Mouse (Mus musculus) MEL (cell line): Measurements from ENCODE around the gene Aldh16a1. TPM values are rescaled to one million over a fixed set of nuclear protein-coding genes. Genes with fewer than 3 reads are reported as not detected.

ENCODE experiments used
- DNase-seq: peaks from one replicate; pipeline ENCODE4 v3.0.0; 2011; ENCODE audit warnings: low read depth, low spot score
- H3K27ac ChIP-seq: 2 replicates; pipeline ENCODE4 v1.5.1; 2012; ENCODE audit warnings: low read depth, mild to moderate bottlenecking, control low read depth, low read length, moderate library complexity; ENCODE audit not compliant: control insufficient read depth
- H3K27me3 ChIP-seq, 2 experiments: fragments of 150-350 bp in 1 of 2; sonication (generic) in 1 of 2; 2 replicates each; pipeline ENCODE4 v1.6.1; 2012; ENCODE audit warnings: low read length in 2 of 2, mild to moderate bottlenecking in 2 of 2, improper control_type of control experiment in 1 of 2, moderate library complexity in 1 of 2; ENCODE audit not compliant: insufficient read depth in 2 of 2, control insufficient read depth in 1 of 2
- H3K36me3 ChIP-seq, 2 experiments: 2 replicates each; pipeline ENCODE4 v1.6.1; 2012 to 2014; ENCODE audit warnings: low read length in 2 of 2, improper control_type of control experiment in 1 of 2, inconsistent platforms in 1 of 2, mild to moderate bottlenecking in 1 of 2; ENCODE audit not compliant: insufficient read depth in 2 of 2, control insufficient read depth in 1 of 2
- H3K4me1 ChIP-seq, 2 experiments: fragments of 150-350 bp in 1 of 2; sonication (generic) in 1 of 2; 2 replicates each; pipeline ENCODE4 v1.6.1; 2012; ENCODE audit warnings: low read length in 2 of 2, improper control_type of control experiment in 1 of 2, mild to moderate bottlenecking in 1 of 2; ENCODE audit not compliant: insufficient read depth in 2 of 2, control insufficient read depth in 1 of 2
- H3K4me3 ChIP-seq, 2 experiments: fragments of 150-350 bp in 1 of 2; sonication (generic) in 1 of 2; 2 replicates each; pipeline ENCODE4 v1.5.1; 2012; ENCODE audit warnings: low read depth in 2 of 2, low read length in 2 of 2, mild to moderate bottlenecking in 2 of 2, moderate library complexity in 2 of 2, control low read depth in 1 of 2, improper control_type of control experiment in 1 of 2; ENCODE audit not compliant: control insufficient read depth in 1 of 2, insufficient read depth in 1 of 2
- H3K79me2 ChIP-seq: 2 replicates; pipeline ENCODE4 v1.6.1; 2012; ENCODE audit warnings: mild to moderate bottlenecking, low read length, moderate library complexity; ENCODE audit not compliant: control insufficient read depth, poor library complexity, insufficient read depth
- H3K9ac ChIP-seq: 2 replicates; pipeline ENCODE4 v1.6.1; 2012; ENCODE audit warnings: low read depth, mild to moderate bottlenecking, control low read depth, low read length, moderate library complexity; ENCODE audit not compliant: control insufficient read depth, poor library complexity, severe bottlenecking
- H3K9me3 ChIP-seq: fragments of 150-350 bp; sonication (generic); replicated peaks from 2 replicates; pipeline ENCODE4 v1.6.1; 2012; ENCODE audit warnings: mild to moderate bottlenecking, low read length, improper control_type of control experiment, moderate library complexity; ENCODE audit not compliant: insufficient read depth
- BHLHE40 ChIP-seq: IDR thresholded peaks from 2 replicates; pipeline ENCODE4 v1.6.1; 2012; ENCODE audit warnings: low read depth, mild to moderate bottlenecking, inconsistent platforms, low read length, improper control_type of control experiment, borderline replicate concordance
- CHD1 ChIP-seq: IDR thresholded peaks from 2 replicates; pipeline ENCODE4 v1.6.1; 2012; ENCODE audit warnings: low read depth, mild to moderate bottlenecking, inconsistent platforms, low read length, improper control_type of control experiment
- CTCF ChIP-seq, 3 experiments: IDR thresholded peaks in 2 of 3; conservative IDR thresholded peaks in 1 of 3; 2 replicates each; pipeline ENCODE4 v1.5.1; 2011 to 2012; ENCODE audit warnings: low read length in 3 of 3, low read depth in 2 of 3, mild to moderate bottlenecking in 2 of 3, improper control_type of control experiment in 1 of 3, inconsistent platforms in 1 of 3, mixed read lengths in 1 of 3, moderate library complexity in 1 of 3; ENCODE audit not compliant: control insufficient read depth in 1 of 3, insufficient read depth in 1 of 3, poor library complexity in 1 of 3, severe bottlenecking in 1 of 3
- E2F4 ChIP-seq: IDR thresholded peaks from 2 replicates; pipeline ENCODE4 v1.6.1; 2011; ENCODE audit warnings: low read depth, low read length, improper control_type of control experiment, borderline replicate concordance
- EP300 ChIP-seq, 2 experiments: IDR thresholded peaks; 2 replicates each; pipeline ENCODE4 v1.6.1; 2011; ENCODE audit warnings: improper control_type of control experiment in 2 of 2, low read length in 2 of 2, low read depth in 1 of 2, mild to moderate bottlenecking in 1 of 2
- ETS1 ChIP-seq: IDR thresholded peaks from 2 replicates; pipeline ENCODE4 v1.6.1; 2012; ENCODE audit warnings: low read depth, mild to moderate bottlenecking, inconsistent platforms, low read length, improper control_type of control experiment, moderate library complexity
- GABPA ChIP-seq: IDR thresholded peaks from 2 replicates; pipeline ENCODE4 v1.6.1; 2012; ENCODE audit warnings: low read depth, mild to moderate bottlenecking, inconsistent platforms, low read length, improper control_type of control experiment, moderate library complexity
- GATA1 ChIP-seq: IDR thresholded peaks from 2 replicates; pipeline ENCODE4 v1.6.1; 2011; ENCODE audit warnings: low read depth, low read length, improper control_type of control experiment
- HCFC1 ChIP-seq: IDR thresholded peaks from 2 replicates; pipeline ENCODE4 v1.6.1; 2012; ENCODE audit warnings: low read depth, mild to moderate bottlenecking, inconsistent platforms, low read length, improper control_type of control experiment, moderate library complexity
- JUND ChIP-seq: IDR thresholded peaks from 2 replicates; pipeline ENCODE4 v1.6.1; 2011; ENCODE audit warnings: low read depth, mild to moderate bottlenecking, improper control_type of control experiment, low read length
- KAT2A ChIP-seq: conservative IDR thresholded peaks from 2 replicates; pipeline ENCODE4 v1.6.1; 2012; ENCODE audit warnings: low read depth, low read length, improper control_type of control experiment, inconsistent platforms
- MAFK ChIP-seq: IDR thresholded peaks from 2 replicates; pipeline ENCODE4 v1.6.1; 2011; ENCODE audit warnings: low read depth, mild to moderate bottlenecking, low read length, improper control_type of control experiment, borderline replicate concordance
- MAX ChIP-seq: IDR thresholded peaks from 2 replicates; pipeline ENCODE4 v1.6.1; 2011; ENCODE audit warnings: low read length, improper control_type of control experiment
- MAZ ChIP-seq: IDR thresholded peaks from 2 replicates; pipeline ENCODE4 v1.6.1; 2012; ENCODE audit warnings: low read depth, mild to moderate bottlenecking, inconsistent platforms, low read length, improper control_type of control experiment
- MEF2A ChIP-seq: IDR thresholded peaks from 2 replicates; pipeline ENCODE4 v1.6.1; 2014; ENCODE audit warnings: low read depth, mild to moderate bottlenecking, inconsistent platforms, low read length, improper control_type of control experiment; ENCODE audit not compliant: poor library complexity, insufficient replicate concordance, severe bottlenecking; ENCODE audit errors: extremely low read depth
- MXI1 ChIP-seq: IDR thresholded peaks from 2 replicates; pipeline ENCODE4 v1.6.1; 2011; ENCODE audit warnings: mild to moderate bottlenecking, low read depth, low read length, improper control_type of control experiment
- MYB ChIP-seq: IDR thresholded peaks from 2 replicates; pipeline ENCODE4 v1.6.1; 2011; ENCODE audit warnings: mild to moderate bottlenecking, low read depth, low read length, improper control_type of control experiment
- MYC ChIP-seq: IDR thresholded peaks from 2 replicates; pipeline ENCODE4 v1.6.1; 2011; ENCODE audit warnings: low read depth, mild to moderate bottlenecking, low read length, improper control_type of control experiment, moderate library complexity
- NELFE ChIP-seq: IDR thresholded peaks from 2 replicates; pipeline ENCODE4 v1.6.1; 2011; ENCODE audit warnings: low read depth, low read length, improper control_type of control experiment
- NRF1 ChIP-seq: IDR thresholded peaks from 2 replicates; pipeline ENCODE4 v1.6.1; 2014; ENCODE audit warnings: low read depth, mild to moderate bottlenecking, inconsistent platforms, low read length, improper control_type of control experiment, moderate library complexity; ENCODE audit not compliant: poor library complexity, insufficient read depth, severe bottlenecking
- POLR2A ChIP-seq, 2 experiments: IDR thresholded peaks; 2 replicates each; pipeline ENCODE4 v1.6.1; 2011 to 2012; ENCODE audit warnings: low read length in 2 of 2, mild to moderate bottlenecking in 2 of 2, control low read depth in 1 of 2, improper control_type of control experiment in 1 of 2, low read depth in 1 of 2, moderate library complexity in 1 of 2; ENCODE audit not compliant: control insufficient read depth in 1 of 2, insufficient read depth in 1 of 2, poor library complexity in 1 of 2
- POLR2AphosphoS5 ChIP-seq: IDR thresholded peaks from 2 replicates; pipeline ENCODE4 v1.6.1; 2012; ENCODE audit warnings: low read depth, borderline replicate concordance, mild to moderate bottlenecking, inconsistent platforms, low read length, moderate library complexity, mixed read lengths
- RAD21 ChIP-seq: IDR thresholded peaks from 2 replicates; pipeline ENCODE4 v1.6.1; 2011; ENCODE audit warnings: mild to moderate bottlenecking, low read depth, low read length, improper control_type of control experiment
- RCOR1 ChIP-seq: IDR thresholded peaks from 2 replicates; pipeline ENCODE4 v1.6.1; 2012; ENCODE audit warnings: low read depth, mild to moderate bottlenecking, inconsistent platforms, low read length, improper control_type of control experiment
- SIN3A ChIP-seq: IDR thresholded peaks from 2 replicates; pipeline ENCODE4 v1.6.1; 2012; ENCODE audit warnings: low read length, improper control_type of control experiment, inconsistent platforms
- SMC3 ChIP-seq: IDR thresholded peaks from 2 replicates; pipeline ENCODE4 v1.6.1; 2011; ENCODE audit warnings: low read depth, low read length, improper control_type of control experiment
- TAL1 ChIP-seq: IDR thresholded peaks from 2 replicates; pipeline ENCODE4 v1.6.1; 2012; ENCODE audit warnings: mild to moderate bottlenecking, inconsistent platforms, low read length, moderate library complexity, mixed read lengths
- TBP ChIP-seq: IDR thresholded peaks from 2 replicates; pipeline ENCODE4 v1.8.0; 2011; ENCODE audit warnings: low read depth, low read length, improper control_type of control experiment
- UBTF ChIP-seq: IDR thresholded peaks from 2 replicates; pipeline ENCODE4 v1.6.1; 2012; ENCODE audit warnings: low read depth, mild to moderate bottlenecking, inconsistent platforms, low read length, improper control_type of control experiment, moderate library complexity, borderline replicate concordance; ENCODE audit not compliant: insufficient read depth
- USF2 ChIP-seq, 2 experiments: IDR thresholded peaks; 2 replicates each; pipeline ENCODE4 v1.6.1; 2011 to 2012; ENCODE audit warnings: improper control_type of control experiment in 2 of 2, low read length in 2 of 2, borderline replicate concordance in 1 of 2, inconsistent platforms in 1 of 2, low read depth in 1 of 2, mild to moderate bottlenecking in 1 of 2; ENCODE audit not compliant: insufficient read depth in 1 of 2
- ZC3H11A ChIP-seq: IDR thresholded peaks from 2 replicates; pipeline ENCODE4 v1.6.1; 2012; ENCODE audit warnings: low read depth, mild to moderate bottlenecking, inconsistent platforms, low read length, improper control_type of control experiment
- ZMIZ1 ChIP-seq: IDR thresholded peaks from 2 replicates; pipeline ENCODE4 v1.6.1; 2012; ENCODE audit warnings: low read depth, mild to moderate bottlenecking, inconsistent platforms, low read length, improper control_type of control experiment, moderate library complexity
- polyA plus RNA-seq, 2 experiments: library from polyadenylated mRNA; stranded (reverse) in 1 of 2; unstranded in 1 of 2; fragments of >175 nt in 1 of 2; fragments of >200 nt in 1 of 2; gene quantifications; 2 replicates each; pipeline versions ENCODE4 v1.2.1 to v1.2.4; 2012; ENCODE audit warnings: low replicate concordance in 2 of 2, low read depth in 1 of 2; ENCODE audit not compliant: insufficient read length in 2 of 2, insufficient read depth in 1 of 2, missing spikeins in 1 of 2
- total RNA-seq: library from RNA; depleted of rRNA; stranded (reverse); fragments of 300-350 nt; gene quantifications from 2 replicates; pipeline ENCODE4 v1.2.3, GENCODE M21; 2012

Gene Aldh16a1
- total and polyA plus RNA-seq, 3 experiments = 33.9 to 61.6 TPM; not detected in 1

DNA sequence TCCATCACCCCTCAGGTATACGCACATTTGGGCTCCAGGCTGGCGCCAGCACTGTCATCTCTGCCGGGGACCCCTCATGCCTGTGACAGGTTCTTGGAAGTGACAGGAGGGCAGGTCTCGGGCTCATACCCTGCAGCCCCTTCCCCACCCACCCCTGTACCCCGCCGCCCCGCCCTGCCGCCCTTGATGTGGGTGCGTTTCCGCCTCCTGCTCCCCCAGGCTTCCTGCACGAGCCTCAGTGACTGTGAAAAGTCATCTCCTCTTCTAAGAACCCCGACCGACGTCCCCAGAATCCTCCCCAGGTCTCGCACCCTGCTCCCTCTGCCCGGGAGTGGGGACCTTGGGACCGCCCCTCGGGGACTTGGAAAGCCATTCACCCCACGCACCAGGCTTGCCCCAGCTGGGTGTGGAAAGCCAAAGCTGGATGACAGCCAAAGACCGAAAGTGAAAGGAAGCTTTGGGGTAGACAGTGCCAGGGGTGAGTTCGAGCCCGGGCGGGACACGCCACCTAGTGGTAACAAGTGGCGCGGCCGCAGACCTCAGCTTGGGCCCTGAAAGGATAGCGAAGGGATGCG lies 18.3 kb downstream of the Aldh16a1 start, which contains the start of the genes Gm45713 and Flt3l (continued):
- TF ChIP-seq E2F4 (no peak), MAFK (no peak), NRF1 (0 out of 2 replicates have a peak, but pooled peaks have one; percentile 26)
- TF ChIP-seq, all 39 proteins: peak for 21

DNA sequence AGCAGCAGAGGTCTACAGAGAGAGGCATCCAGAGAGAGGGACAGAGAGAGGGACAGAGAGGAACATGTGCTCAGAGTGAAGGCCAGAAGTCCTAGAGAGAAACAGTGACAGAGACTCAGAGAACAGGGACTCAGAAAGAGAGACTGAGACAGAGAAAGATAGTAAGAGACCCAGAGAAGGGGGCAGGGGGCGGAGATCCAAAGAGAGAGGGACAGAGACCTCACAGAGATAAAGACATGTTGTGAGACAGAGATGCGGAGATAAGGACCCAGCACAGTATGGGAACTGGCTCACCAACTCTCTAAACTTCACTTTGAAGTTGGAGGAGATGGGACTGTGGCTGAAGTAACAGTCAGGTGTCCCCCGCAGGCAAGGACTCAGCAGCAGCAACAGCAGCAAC lies 19.0 kb downstream of the Aldh16a1 start:
- Histone ChIP-seq H3K36me3 (peaks cover 0 to 18% of the 10 kb centered on the region in 2 experiments; a peak in 2 of 4 replicates), H3K4me1 (peaks cover 11 to 29% of the 10 kb centered on the region in 2 experiments), H3K4me3 (peak overlapping the region; percentile 61 to 74), H3K79me2 (no peaks in the 10 kb centered on the region; the same call in 1 of the 2 replicates), H3K9me3 (no peaks in the 10 kb centered on the region), H3K27ac (peak overlapping the region; percentile 92), H3K9ac (peak overlapping the region; percentile 75), H3K27me3 (no peaks in the 10 kb centered on the region)
- peak; percentile 74 for DNase-seq
- TF ChIP-seq E2F4 (no peak), ZMIZ1 (no peak; the same call in 1 of the 2 replicates), MYB (no peak), BHLHE40 (no peak), UBTF (no peak), NELFE (no peak), CTCF (IDR thresholded peaks at IDR 0.05 in 2 of 3, conservative IDR thresholded peaks at IDR 0.05 in 1 of 3; ENCODE audit: control insufficient read depth in 1 of 3, insufficient read depth in 1 of 3, low read depth in 2 of 3, low read length in 3 of 3, poor library complexity in 1 of 3, severe bottlenecking in 1 of 3) (no peak), MAX (peak; percentile 70; the same call in 1 of the 2 replicates), NRF1 (no peak), RCOR1 (no peak), SMC3 (no peak), MYC (peak; percentile 57; the same call in 1 of the 2 replicates), USF2 (IDR thresholded peaks at IDR 0.05; ENCODE audit: borderline replicate concordance in 1 of 2, insufficient read depth in 1 of 2, low read depth in 1 of 2, low read length in 2 of 2) (no peak), GATA1 (peak; percentile 93), CHD1 (no peak), POLR2AphosphoS5 (no peak), MAFK (no peak), MAZ (no peak; the same call in none of the 2 replicates), GABPA (no peak), ETS1 (peak; percentile 55; the same call in 1 of the 2 replicates), POLR2A (IDR thresholded peaks at IDR 0.05; ENCODE audit: control insufficient read depth in 1 of 2, insufficient read depth in 1 of 2, low read depth in 1 of 2, low read length in 2 of 2, poor library complexity in 1 of 2) (peak in 1 of 2 experiments; percentile 6; a peak in 1 of 4 replicates), TAL1 (no peak), MEF2A (no peak), JUND (no peak), RAD21 (no peak), HCFC1 (no peak), EP300 (IDR thresholded peaks at IDR 0.05; ENCODE audit: low read depth in 1 of 2, low read length in 2 of 2) (peak in 1 of 2 experiments; percentile 23; a peak in 1 of 4 replicates), MXI1 (no peak), SIN3A (peak; percentile 48), ZC3H11A (no peak), TBP (0 out of 2 replicates have a peak, but pooled peaks have one; percentile 30), KAT2A (no peak)
